Mouse (Mus musculus) CH12.LX (cell line): ENCODE results near the gene Itprid2. TPM values are rescaled to one million over a fixed set of nuclear protein-coding genes. Genes with fewer than 3 reads are reported as not detected.

Source experiments
- DNase-seq: peaks from one replicate; pipeline ENCODE4 v3.0.0-alpha.2; 2013; ENCODE audit errors: extremely low read depth
- H3K27ac ChIP-seq: 2 replicates; pipeline ENCODE4 v1.5.1; 2012; ENCODE audit warnings: low read depth, mild to moderate bottlenecking, control low read depth, moderate library complexity; ENCODE audit not compliant: insufficient read depth
- H3K27me3 ChIP-seq: replicated peaks from 2 replicates; pipeline ENCODE3; 2012; ENCODE audit warnings: inconsistent platforms
- H3K36me3 ChIP-seq, 2 experiments: replicated peaks in 1 of 2; 2 replicates each; pipeline versions ENCODE3 to v1.6.1; 2012; ENCODE audit warnings: inconsistent platforms in 1 of 2, low read length in 1 of 2, mild to moderate bottlenecking in 1 of 2, mixed read lengths in 1 of 2, moderate library complexity in 1 of 2; ENCODE audit not compliant: control insufficient read depth in 1 of 2, insufficient read depth in 1 of 2
- H3K4me1 ChIP-seq, 2 experiments: 2 replicates each; pipeline ENCODE4 v1.6.1; 2012; ENCODE audit warnings: inconsistent platforms in 1 of 2, moderate library complexity in 1 of 2; ENCODE audit not compliant: insufficient read depth in 2 of 2, control insufficient read depth in 1 of 2
- H3K4me2 ChIP-seq: 2 replicates; pipeline ENCODE4 v1.6.1; 2012; ENCODE audit warnings: low read depth, mild to moderate bottlenecking, control low read depth; ENCODE audit not compliant: poor library complexity, insufficient read depth, severe bottlenecking
- H3K4me3 ChIP-seq, 3 experiments: fragments of 150-350 bp in 1 of 3; sonication (generic) in 1 of 3; replicated peaks in 1 of 3; 2 replicates each; pipeline versions ENCODE3 to v1.5.1; 2011 to 2012; ENCODE audit warnings: low read depth in 2 of 3, low read length in 2 of 3, mild to moderate bottlenecking in 2 of 3, moderate library complexity in 2 of 3, control low read depth in 1 of 3, improper control_type of control experiment in 1 of 3, inconsistent platforms in 1 of 3, mixed read lengths in 1 of 3; ENCODE audit not compliant: poor library complexity in 1 of 3
- H3K79me2 ChIP-seq: replicated peaks from 2 replicates; pipeline ENCODE4 v1.6.1; 2012; ENCODE audit warnings: mild to moderate bottlenecking, moderate library complexity; ENCODE audit not compliant: control insufficient read depth, poor library complexity, insufficient read depth, severe bottlenecking; ENCODE audit errors: extremely low read depth
- H3K9ac ChIP-seq: 2 replicates; pipeline ENCODE4 v1.6.1; 2012; ENCODE audit warnings: low read depth, mild to moderate bottlenecking, control low read depth, moderate library complexity; ENCODE audit not compliant: insufficient read depth
- H3K9me3 ChIP-seq: replicated peaks from 2 replicates; pipeline ENCODE3; 2012; ENCODE audit warnings: low read length, inconsistent platforms, mixed read lengths
- BHLHE40 ChIP-seq: IDR thresholded peaks from 2 replicates; pipeline ENCODE4 v1.6.1; 2011; ENCODE audit warnings: mild to moderate bottlenecking, low read depth, low read length, improper control_type of control experiment
- CHD1 ChIP-seq: IDR thresholded peaks from 2 replicates; pipeline ENCODE4 v1.6.1; 2012; ENCODE audit warnings: low read depth, low read length, improper control_type of control experiment, inconsistent platforms
- CHD2 ChIP-seq: IDR thresholded peaks from 2 replicates; pipeline ENCODE4 v1.6.1; 2011; ENCODE audit warnings: low read length, improper control_type of control experiment
- E2F4 ChIP-seq: IDR thresholded peaks from 2 replicates; pipeline ENCODE4 v1.6.1; 2011; ENCODE audit warnings: low read depth, low read length, improper control_type of control experiment; ENCODE audit not compliant: insufficient replicate concordance
- HCFC1 ChIP-seq: IDR thresholded peaks from 2 replicates; pipeline ENCODE4 v1.6.1; 2012; ENCODE audit warnings: low read depth, mild to moderate bottlenecking, inconsistent platforms, low read length, improper control_type of control experiment
- IRF4 ChIP-seq: IDR thresholded peaks from 2 replicates; pipeline ENCODE4 v1.6.1; 2014; ENCODE audit warnings: low read depth, mild to moderate bottlenecking, inconsistent platforms, low read length, improper control_type of control experiment
- JUND ChIP-seq: conservative IDR thresholded peaks from 2 replicates; pipeline ENCODE4 v1.6.1; 2011; ENCODE audit warnings: low read depth, low read length, improper control_type of control experiment
- MXI1 ChIP-seq: IDR thresholded peaks from 2 replicates; pipeline ENCODE4 v1.6.1; 2011; ENCODE audit warnings: mild to moderate bottlenecking, low read depth, low read length, improper control_type of control experiment
- MYC ChIP-seq: IDR thresholded peaks from 2 replicates; pipeline ENCODE4 v1.6.1; 2011; ENCODE audit warnings: low read depth, mild to moderate bottlenecking, improper control_type of control experiment, low read length
- NRF1 ChIP-seq: IDR thresholded peaks from 2 replicates; pipeline ENCODE4 v1.6.1; 2014; ENCODE audit warnings: low read depth, mild to moderate bottlenecking, inconsistent platforms, low read length, improper control_type of control experiment, moderate library complexity
- POLR2A ChIP-seq: IDR thresholded peaks from 2 replicates; pipeline ENCODE4 v1.6.1; 2011; ENCODE audit warnings: low read depth, mild to moderate bottlenecking, improper control_type of control experiment, low read length
- POLR2AphosphoS2 ChIP-seq: IDR thresholded peaks from 2 replicates; pipeline ENCODE4 v1.6.1; 2011; ENCODE audit warnings: low read depth, low read length, improper control_type of control experiment
- RAD21 ChIP-seq: IDR thresholded peaks from 2 replicates; pipeline ENCODE4 v1.6.1; 2011; ENCODE audit warnings: low read depth, mild to moderate bottlenecking, low read length, improper control_type of control experiment, moderate library complexity
- RCOR1 ChIP-seq: conservative IDR thresholded peaks from 2 replicates; pipeline ENCODE4 v1.6.1; 2012; ENCODE audit warnings: low read depth, mild to moderate bottlenecking, inconsistent platforms, low read length, improper control_type of control experiment
- SMC3 ChIP-seq: IDR thresholded peaks from 2 replicates; pipeline ENCODE4 v1.6.1; 2011; ENCODE audit warnings: low read depth, low read length, improper control_type of control experiment
- TBP ChIP-seq: conservative IDR thresholded peaks from 2 replicates; pipeline ENCODE4 v1.6.1; 2011; ENCODE audit warnings: low read depth, low read length, improper control_type of control experiment
- UBTF ChIP-seq: IDR thresholded peaks from 2 replicates; pipeline ENCODE4 v1.6.1; 2012; ENCODE audit warnings: low read depth, mild to moderate bottlenecking, inconsistent platforms, low read length, improper control_type of control experiment, moderate library complexity
- USF1 ChIP-seq: IDR thresholded peaks from 2 replicates; pipeline ENCODE4 v1.6.1; 2014; ENCODE audit warnings: low read depth, mild to moderate bottlenecking, inconsistent platforms, low read length, improper control_type of control experiment
- ZC3H11A ChIP-seq: IDR thresholded peaks from 2 replicates; pipeline ENCODE4 v1.6.1; 2012; ENCODE audit warnings: low read depth, mild to moderate bottlenecking, inconsistent platforms, low read length, improper control_type of control experiment
- ZKSCAN1 ChIP-seq: IDR thresholded peaks from 2 replicates; pipeline ENCODE4 v1.6.1; 2012; ENCODE audit warnings: low read depth, inconsistent platforms, low read length, improper control_type of control experiment, borderline replicate concordance
- ZNF384 ChIP-seq: IDR thresholded peaks from 2 replicates; pipeline ENCODE4 v1.6.1; 2012; ENCODE audit warnings: low read depth, low read length, improper control_type of control experiment, inconsistent platforms
- dilution Hi-C: fragments of 300-500 bp; cut with MboI; formaldehyde crosslinking; loops from 2 replicates; pipeline ENCODE4 v1.14.3; 2020; ENCODE audit warnings: low sequenced_read_pairs; ENCODE audit not compliant: extremely low pct_unique_long_range_greater_than_20kb, extremely low pct_ligation_motif_present
- in situ Hi-C: fragments of 300-500 bp; cut with MboI; formaldehyde crosslinking; loops from 3 replicates; pipeline ENCODE4 v1.14.3; 2019; ENCODE audit warnings: low sequenced_read_pairs, low pct_ligation_motif_present, low pct_unique_long_range_greater_than_20kb, mixed read lengths
- polyA plus RNA-seq: library from polyadenylated mRNA; unstranded; fragments of >175 nt; gene quantifications from 2 replicates; pipeline ENCODE4 v1.2.1, GENCODE M21; 2012; ENCODE audit warnings: low read depth; ENCODE audit not compliant: insufficient read length
- total RNA-seq, 2 experiments: library from RNA; depleted of rRNA; stranded (reverse); fragments of 300-350 nt in 1 of 2; fragments of >200 nt in 1 of 2; gene quantifications; 2 replicates each; pipeline ENCODE4 v1.2.3; 2012 to 2014

Itprid2 gene
- total and polyA plus RNA-seq, 3 experiments = 4.3 to 17.7 (median 8.2) TPM

DNA sequence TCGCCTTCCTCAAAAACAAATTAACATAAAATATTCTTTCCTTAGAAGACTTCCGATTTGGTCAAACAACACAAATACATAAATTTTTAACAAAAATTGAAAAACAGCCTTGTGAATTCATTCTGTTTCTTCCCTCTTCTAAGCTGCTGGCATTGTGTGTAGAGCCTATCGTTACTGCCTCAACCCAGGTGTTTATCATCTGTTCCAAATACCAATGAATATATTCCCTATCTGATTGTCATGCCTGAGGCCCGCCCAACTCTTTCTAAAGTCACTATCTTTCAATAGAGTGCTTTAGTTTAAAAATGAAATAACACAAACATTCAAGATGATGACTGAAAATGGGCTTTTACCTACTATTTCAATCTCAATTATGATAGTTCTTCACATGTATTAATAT is 11.9 kb upstream of the Itprid2 start:
- H3K79me2 ChIP-seq = no peaks in the 10 kb centered on the region
- in situ Hi-C loops = no loop called here
- no peak overlapping the region for H3K9ac ChIP-seq
- no peaks in the 10 kb centered on the region for H3K9me3 ChIP-seq
- TF ChIP-seq CHD1 = no peak
- no peak for TF ChIP-seq SMC3
- TF ChIP-seq POLR2A = no peak
- TF ChIP-seq ZC3H11A = no peak
- TF ChIP-seq IRF4 = no peak
- TF ChIP-seq NRF1 = no peak
- TF ChIP-seq MYC = no peak
- no peak for TF ChIP-seq RAD21
- no peak for TF ChIP-seq HCFC1
- TF ChIP-seq JUND = no peak
- no peak for TF ChIP-seq USF1
- TF ChIP-seq BHLHE40 = no peak
- no peak for TF ChIP-seq CHD2
- TF ChIP-seq POLR2AphosphoS2 = no peak
- TF ChIP-seq MXI1 = no peak
- no peak for TF ChIP-seq E2F4
- TF ChIP-seq ZKSCAN1 = no peak
- no peak for TF ChIP-seq ZNF384
- no peak for TF ChIP-seq TBP
- TF ChIP-seq UBTF = no peak
- peaks cover 0 to 4% of the 10 kb centered on the region in 2 experiments; a peak in 1 of 4 replicates for H3K4me1 ChIP-seq
- H3K4me3 ChIP-seq = no peak overlapping the region
- dilution Hi-C loops = no loop called here
- no peak for DNase-seq
- no peaks in the 10 kb centered on the region for H3K27me3 ChIP-seq
- no peak overlapping the region for H3K4me2 ChIP-seq
- H3K36me3 ChIP-seq = no peaks in the 10 kb centered on the region
- H3K27ac ChIP-seq = no peak overlapping the region

GRCm38 (mm10) chr2:79627624-79628023 is 7.5 kb upstream of the Itprid2 start:
- no peak overlapping the region for H3K27ac ChIP-seq
- in situ Hi-C loops = loop anchor here (25.0 kb wide), 1 partner anchor 265 kb away; no protein-coding TSS in a partner anchor
- H3K79me2 ChIP-seq = no peaks in the 10 kb centered on the region
- H3K27me3 ChIP-seq = no peaks in the 10 kb centered on the region
- H3K4me2 ChIP-seq = no peak overlapping the region
- dilution Hi-C loops = no loop called here
- no peak overlapping the region for H3K4me3 ChIP-seq
- TF ChIP-seq ZNF384 (peak; percentile 31; the same call in 1 of the 2 replicates), RCOR1 (no peak)
- DNase-seq = no peak
- H3K36me3 ChIP-seq = no peaks in the 10 kb centered on the region
- no peaks in the 10 kb centered on the region for H3K9me3 ChIP-seq
- peaks cover 0 to 4% of the 10 kb centered on the region in 2 experiments; a peak in 1 of 4 replicates for H3K4me1 ChIP-seq
- no peak overlapping the region for H3K9ac ChIP-seq
